Mouse (Mus musculus) limb, embryonic 13.5 days (tissue): ENCODE measurements at regions not wholly inside any gene's neighbourhood (a gene's known extent, or its start where the extent isn't known, plus 50 kb on each side); places are given as distances from the start of the nearest gene placed in this dataset.

Experiments used
- ATAC-seq: fragments of 200-750 bp; cut with Nextera tagmentation; 2 replicates; pipeline ENCODE4 v1.8.0; 2017; ENCODE audit warnings: low read depth, moderate number of reproducible peaks, moderate TSS enrichment; ENCODE audit not compliant: low FRiP score
- H3K27ac ChIP-seq: fragments of 300-500 bp; sonication (generic); 2 replicates; pipeline ENCODE4 v1.5.1; 2015; ENCODE audit warnings: inconsistent platforms, mild to moderate bottlenecking, moderate library complexity
- H3K27me3 ChIP-seq: fragments of 300-500 bp; sonication (generic); 2 replicates; pipeline ENCODE4 v1.6.1; 2015; ENCODE audit warnings: mild to moderate bottlenecking, inconsistent platforms
- H3K36me3 ChIP-seq: fragments of 300-500 bp; sonication (generic); 2 replicates; pipeline ENCODE4 v1.6.1; 2015; ENCODE audit warnings: inconsistent platforms, mild to moderate bottlenecking, moderate library complexity
- H3K4me1 ChIP-seq: fragments of 300-500 bp; sonication (generic); 2 replicates; pipeline ENCODE4 v1.6.1; 2015; ENCODE audit warnings: inconsistent platforms
- H3K4me2 ChIP-seq: fragments of 300-500 bp; sonication (generic); replicated peaks from 2 replicates; pipeline ENCODE4 v1.6.1; 2015; ENCODE audit warnings: inconsistent platforms, mild to moderate bottlenecking, moderate library complexity
- H3K4me3 ChIP-seq: fragments of 300-500 bp; sonication (generic); 2 replicates; pipeline ENCODE4 v1.5.1; 2015; ENCODE audit warnings: moderate library complexity, mild to moderate bottlenecking, inconsistent platforms
- H3K9ac ChIP-seq: fragments of 300-500 bp; sonication (generic); 2 replicates; pipeline ENCODE4 v1.6.1; 2015; ENCODE audit warnings: mild to moderate bottlenecking, inconsistent platforms
- H3K9me3 ChIP-seq: fragments of 300-500 bp; sonication (generic); 2 replicates; pipeline ENCODE4 v1.6.1; 2016; ENCODE audit warnings: inconsistent platforms
- WGBS: fragments of 180-500 bp; shearing (Covaris S2); methylation state at CpG from one replicate; pipeline ENCODE4 v1.1.7; 2015; 5-methylcytosine and 5-hydroxymethylcytosine counted together

DNA sequence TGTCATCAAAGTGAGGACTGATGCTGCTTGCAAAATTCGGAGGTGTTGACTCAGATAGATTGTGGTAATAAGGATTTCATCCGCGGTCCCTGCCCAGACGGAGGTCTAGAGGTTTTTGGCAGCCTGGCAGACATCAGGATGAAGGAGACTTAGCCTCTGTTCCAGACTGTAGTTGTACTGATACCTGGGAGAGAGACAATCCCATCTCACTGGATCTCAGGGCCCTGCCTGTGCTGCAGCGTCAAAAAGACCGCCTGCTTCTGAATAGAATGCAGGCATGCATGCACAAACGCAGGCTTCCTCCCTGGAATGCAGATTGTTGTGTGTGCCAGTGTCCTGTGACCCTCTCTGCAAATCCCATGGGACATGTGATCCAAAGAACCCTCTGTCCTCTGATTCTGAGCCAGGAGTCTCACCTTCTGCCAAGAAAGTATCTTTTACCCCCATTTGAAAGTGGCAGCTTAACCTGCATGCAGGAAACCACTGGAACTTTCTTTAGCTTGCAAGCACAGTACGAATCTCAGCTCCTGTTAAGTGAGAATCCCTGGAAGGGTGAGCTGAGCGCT is 155.2 kb downstream of the Syk start:
- Histone ChIP-seq H3K4me1 (peaks cover 20% of the 10 kb centered on the region), H3K36me3 (no peaks in the 10 kb centered on the region), H3K9me3 (no peaks in the 10 kb centered on the region), H3K9ac (no peak overlapping the region), H3K27me3 (peaks cover 22% of the 10 kb centered on the region; the same call in 1 of the 2 replicates), H3K4me2 (no peak overlapping the region), H3K27ac (no peak overlapping the region), H3K4me3 (no peak overlapping the region)
- WGBS, result 67% methylated on average over 9 of the region's 9 CpGs
- no peak for ATAC-seq

DNA sequence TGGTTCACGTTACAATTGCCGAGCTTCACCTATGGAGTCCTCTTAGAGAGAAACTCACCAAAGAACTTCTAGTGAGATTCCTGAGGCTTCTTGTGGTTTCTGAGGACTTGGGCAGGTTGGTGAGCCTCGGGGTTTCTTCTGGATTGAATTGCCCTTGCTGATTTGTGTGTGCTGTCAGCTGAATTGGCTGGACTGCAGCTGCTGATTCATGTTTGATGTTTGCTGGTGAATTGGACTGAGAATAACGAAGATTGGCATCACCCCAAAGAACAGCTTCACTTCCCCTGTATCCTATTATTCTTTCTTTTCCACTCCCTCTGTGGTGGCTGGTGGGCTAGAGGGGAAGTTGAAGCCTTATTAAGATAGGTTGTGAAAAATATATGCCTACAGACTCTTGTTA is 158.4 kb downstream of the Syk start:
- H3K27ac ChIP-seq, result no peak overlapping the region
- H3K36me3 ChIP-seq, result no peaks in the 10 kb centered on the region
- peaks cover 7% of the 10 kb centered on the region for H3K4me1 ChIP-seq
- H3K4me3 ChIP-seq, result no peak overlapping the region
- H3K9ac ChIP-seq, result no peak overlapping the region
- H3K27me3 ChIP-seq, result peaks cover 19% of the 10 kb centered on the region; the same call in 1 of the 2 replicates
- H3K9me3 ChIP-seq, result no peaks in the 10 kb centered on the region
- WGBS, result 81% methylated on average over 4 of the region's 4 CpGs
- no peak for ATAC-seq
- no peak overlapping the region for H3K4me2 ChIP-seq

DNA sequence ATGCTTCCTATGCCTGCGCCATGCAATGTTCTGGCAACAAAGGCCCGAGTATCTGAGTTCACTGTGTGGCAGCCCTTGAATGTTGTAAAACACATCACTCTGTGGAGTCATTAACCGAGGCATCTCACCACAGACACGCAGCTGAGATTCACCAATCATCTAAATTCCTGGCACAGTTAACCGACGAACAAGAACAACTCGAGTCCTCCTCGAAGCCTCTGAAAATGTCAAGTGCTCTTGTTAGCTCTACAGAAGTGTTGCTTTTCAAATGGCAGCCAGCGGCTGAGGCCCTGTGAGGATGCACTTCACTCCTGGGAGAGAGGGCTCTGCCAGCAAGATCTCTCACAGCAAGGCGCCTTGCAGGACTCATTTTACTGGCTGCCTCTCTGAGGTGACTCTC is 173.0 kb downstream of the Syk start:
- Histone ChIP-seq H3K9me3 (no peaks in the 10 kb centered on the region), H3K27me3 (no peaks in the 10 kb centered on the region; the same call in 1 of the 2 replicates), H3K4me3 (no peak overlapping the region), H3K36me3 (no peaks in the 10 kb centered on the region), H3K9ac (no peak overlapping the region), H3K4me1 (no peaks in the 10 kb centered on the region), H3K4me2 (no peak overlapping the region), H3K27ac (no peak overlapping the region)
- no peak for ATAC-seq
- 65% methylated on average over 10 of the region's 10 CpGs for WGBS

DNA sequence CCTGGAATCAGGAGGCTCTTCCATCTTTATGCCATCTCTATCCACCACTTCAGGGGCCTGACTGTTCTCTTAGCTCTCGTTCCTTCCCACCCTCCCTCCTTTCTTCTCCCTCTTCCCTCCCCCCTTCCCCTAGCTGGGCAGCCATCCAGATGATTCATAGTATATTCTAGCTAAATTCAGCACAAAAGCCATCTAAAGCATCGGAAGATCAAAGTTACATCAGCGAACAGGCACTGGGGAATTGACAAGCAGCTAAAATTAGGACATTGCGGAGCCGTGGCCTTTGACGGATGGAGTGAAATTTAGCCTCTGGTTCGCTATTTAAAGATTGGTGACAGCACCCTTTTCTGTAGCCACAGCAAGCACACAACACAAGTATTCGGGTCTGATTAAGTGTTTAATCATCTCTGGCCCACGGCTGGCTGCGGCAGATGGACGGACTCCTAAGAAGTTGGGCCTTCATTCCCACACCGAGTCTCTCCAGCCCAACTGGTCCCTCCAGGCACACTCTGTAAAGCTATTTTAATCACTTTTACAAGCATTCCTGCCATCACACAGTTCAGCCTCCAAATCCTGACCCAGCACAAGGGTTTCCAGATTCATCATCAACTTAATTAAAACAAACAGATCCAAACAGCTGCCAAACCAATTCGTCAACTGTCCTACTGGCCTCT is 163.8 kb downstream of the Auh start:
- no peaks in the 10 kb centered on the region for H3K27me3 ChIP-seq
- peaks cover 19% of the 10 kb centered on the region for H3K4me1 ChIP-seq
- peak overlapping the region; percentile 15; the same call in 1 of the 2 replicates for H3K27ac ChIP-seq
- no peaks in the 10 kb centered on the region for H3K36me3 ChIP-seq
- WGBS, result 6% methylated on average over 13 of the region's 13 CpGs
- ATAC-seq, result peak; percentile 82
- no peaks in the 10 kb centered on the region for H3K9me3 ChIP-seq
- peak overlapping the region; percentile 38 for H3K4me2 ChIP-seq
- no peak overlapping the region for H3K9ac ChIP-seq
- no peak overlapping the region for H3K4me3 ChIP-seq

DNA sequence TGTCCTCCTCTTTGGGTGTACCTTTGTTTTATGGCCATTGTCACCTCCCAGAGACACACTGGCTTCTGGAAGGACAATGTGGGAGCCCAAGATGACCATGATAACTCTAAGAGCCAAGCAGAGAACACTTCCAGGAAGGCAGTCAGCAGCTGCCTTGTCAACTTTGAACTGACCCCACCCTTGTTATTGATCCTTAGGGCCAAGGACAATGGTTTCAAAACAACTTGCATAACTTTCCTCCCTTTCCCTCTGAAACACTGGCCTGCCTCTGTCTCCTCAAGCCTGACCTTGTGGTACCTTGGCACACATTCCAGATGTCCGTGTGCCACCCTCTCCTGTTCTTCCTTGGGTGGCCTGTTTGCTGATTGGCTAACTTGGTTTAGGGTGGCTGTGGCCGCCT is 163.2 kb downstream of the Auh start:
- Histone ChIP-seq H3K4me1 (peaks cover 19% of the 10 kb centered on the region), H3K36me3 (no peaks in the 10 kb centered on the region), H3K9ac (no peak overlapping the region), H3K27me3 (no peaks in the 10 kb centered on the region), H3K9me3 (no peaks in the 10 kb centered on the region), H3K4me2 (peak overlapping the region; percentile 38; the same call in 1 of the 2 replicates), H3K27ac (no peak overlapping the region; the same call in 1 of the 2 replicates), H3K4me3 (no peak overlapping the region)
- WGBS, result 69% methylated on average over 2 of the region's 2 CpGs
- ATAC-seq, result no peak

DNA sequence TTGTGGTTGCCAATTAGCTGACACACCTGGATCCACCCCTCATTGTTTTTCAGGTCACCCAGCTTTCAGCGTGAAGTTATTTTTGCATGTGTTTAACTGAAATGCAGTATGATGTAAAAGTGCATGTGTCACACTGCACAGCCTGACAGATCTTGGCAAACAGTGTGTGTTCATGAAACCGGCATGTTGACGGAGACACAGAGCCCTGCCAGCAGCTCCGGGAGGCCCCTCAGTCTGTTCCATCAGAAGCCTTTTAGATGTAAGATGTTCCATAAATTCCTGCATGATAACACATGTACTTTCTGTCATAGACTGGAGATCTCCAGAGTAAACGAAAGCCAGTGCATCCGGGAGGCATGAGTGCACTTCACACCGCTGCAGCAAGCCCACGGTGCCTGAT is 159.5 kb downstream of the Auh start:
- 84% methylated on average over 8 of the region's 8 CpGs for WGBS
- Histone ChIP-seq H3K9me3 (no peaks in the 10 kb centered on the region), H3K27me3 (no peaks in the 10 kb centered on the region), H3K4me1 (peaks cover 16% of the 10 kb centered on the region), H3K36me3 (no peaks in the 10 kb centered on the region), H3K9ac (no peak overlapping the region), H3K27ac (no peak overlapping the region), H3K4me3 (no peak overlapping the region), H3K4me2 (no peak overlapping the region)
- ATAC-seq, result no peak

DNA sequence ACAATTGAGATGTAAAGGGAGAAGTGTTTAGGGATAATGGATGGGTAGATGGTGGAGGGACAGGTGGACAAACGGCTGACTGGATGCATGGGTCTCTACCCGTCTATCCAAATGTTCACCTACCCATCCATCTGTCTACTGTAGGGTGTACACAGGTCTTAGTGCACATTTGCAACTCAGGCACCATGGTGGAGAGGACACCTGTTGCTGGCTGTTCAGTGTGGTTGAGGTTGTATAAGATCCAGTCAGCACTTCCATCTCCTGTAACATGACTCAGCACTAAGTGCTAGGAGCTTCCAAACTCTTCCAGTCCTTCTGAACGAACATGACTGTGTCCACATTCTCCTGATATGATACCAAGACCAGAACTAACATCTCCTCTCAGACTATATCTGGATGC is 158.0 kb downstream of the Auh start:
- no peak overlapping the region for H3K4me2 ChIP-seq
- H3K9me3 ChIP-seq, result no peaks in the 10 kb centered on the region
- no peak for ATAC-seq
- no peak overlapping the region for H3K4me3 ChIP-seq
- no peak overlapping the region for H3K27ac ChIP-seq
- H3K27me3 ChIP-seq, result no peaks in the 10 kb centered on the region
- 90% methylated on average over 3 of the region's 3 CpGs for WGBS
- H3K4me1 ChIP-seq, result peaks cover under 1% of the 10 kb centered on the region; the same call in 1 of the 2 replicates
- H3K36me3 ChIP-seq, result no peaks in the 10 kb centered on the region
- H3K9ac ChIP-seq, result no peak overlapping the region

DNA sequence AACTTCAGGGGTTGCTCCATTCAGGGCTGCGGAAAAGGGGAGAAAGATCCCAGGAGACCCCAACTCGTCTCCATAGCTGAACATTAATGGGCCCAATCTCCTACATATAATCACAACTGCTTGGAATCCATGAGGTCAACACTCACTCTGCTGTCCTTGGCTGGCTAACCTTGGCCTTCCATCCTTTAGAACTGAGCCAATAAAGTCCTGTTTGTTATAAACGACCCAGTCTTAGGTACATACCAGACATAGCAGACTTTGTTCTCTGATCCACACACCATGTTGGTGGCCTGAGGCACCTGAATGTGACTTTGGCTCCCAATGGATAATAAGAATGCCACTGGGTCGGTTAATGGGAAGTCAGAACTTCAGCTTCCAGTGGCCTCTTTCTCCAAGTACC is 157.4 kb downstream of the Auh start:
- 70% methylated on average over 4 of the region's 4 CpGs for WGBS
- ATAC-seq, result no peak

DNA sequence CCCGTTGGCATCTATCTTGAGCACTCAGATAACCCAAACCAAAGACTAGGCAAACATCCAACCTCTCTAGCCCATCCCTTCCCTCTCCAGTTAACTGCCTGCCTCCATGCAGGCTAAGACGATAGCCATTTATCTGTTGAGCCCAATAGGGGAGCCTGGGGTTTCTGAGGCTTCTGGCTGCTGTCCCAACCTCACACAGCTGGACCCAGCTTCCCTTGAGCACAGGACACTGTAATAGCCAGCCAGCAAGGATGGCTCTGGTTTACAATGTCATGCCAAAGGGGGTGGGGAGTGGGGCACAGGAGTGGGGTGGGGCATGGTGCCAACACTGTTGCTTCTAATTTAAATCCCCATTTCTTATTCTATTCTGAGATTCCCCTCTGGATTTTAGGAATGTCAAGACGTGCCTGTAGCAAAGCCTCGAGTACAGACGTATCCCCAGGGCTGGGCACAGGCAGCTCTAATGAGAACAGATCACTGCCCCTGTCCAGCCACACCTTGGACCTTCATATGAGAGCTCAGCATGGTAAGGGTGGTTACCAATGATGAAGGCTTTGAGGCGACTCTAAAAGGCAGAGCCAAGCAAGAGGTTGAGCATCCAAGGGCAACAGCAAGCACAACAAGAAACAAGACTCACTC is 152.0 kb downstream of the Auh start:
- H3K36me3 ChIP-seq, result no peaks in the 10 kb centered on the region
- ATAC-seq, result peak; percentile 61; the same call in 1 of the 2 replicates
- no peak overlapping the region for H3K9ac ChIP-seq
- peaks cover 20% of the 10 kb centered on the region for H3K4me1 ChIP-seq
- H3K4me3 ChIP-seq, result no peak overlapping the region
- no peak overlapping the region for H3K4me2 ChIP-seq
- 58% methylated on average over 6 of the region's 6 CpGs for WGBS
- no peaks in the 10 kb centered on the region for H3K9me3 ChIP-seq
- no peaks in the 10 kb centered on the region for H3K27me3 ChIP-seq
- no peak overlapping the region for H3K27ac ChIP-seq

More for the DNA sequence above, 157.4 kb downstream of the Auh start:
- Histone ChIP-seq H3K27me3 (no peaks in the 10 kb centered on the region), H3K9me3 (no peaks in the 10 kb centered on the region), H3K36me3 (no peaks in the 10 kb centered on the region), H3K4me1 (peaks cover 2% of the 10 kb centered on the region; the same call in 1 of the 2 replicates), H3K9ac (no peak overlapping the region), H3K4me3 (no peak overlapping the region), H3K27ac (no peak overlapping the region), H3K4me2 (no peak overlapping the region)

DNA sequence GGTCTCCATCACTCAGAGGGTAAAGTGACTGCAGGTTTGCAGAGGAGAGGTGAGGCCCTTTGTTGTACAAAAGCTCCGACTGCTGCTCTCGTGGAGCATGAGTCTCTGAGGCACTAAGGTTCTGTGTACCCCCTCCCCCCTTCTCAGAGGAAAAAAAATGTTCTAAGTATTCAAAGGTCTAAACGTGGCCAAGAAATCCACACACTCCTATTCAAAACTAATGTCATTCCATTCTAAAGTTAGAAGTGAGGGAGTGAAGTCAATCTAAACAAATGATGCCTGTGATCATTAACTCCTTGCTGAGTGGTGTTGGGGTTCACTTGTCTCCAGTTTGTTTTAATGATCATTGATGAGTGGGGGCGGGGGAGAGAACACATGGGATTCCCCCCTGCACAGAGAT is 150.6 kb downstream of the Auh start:
- H3K9me3 ChIP-seq, result no peaks in the 10 kb centered on the region
- H3K4me1 ChIP-seq, result peaks cover 20% of the 10 kb centered on the region
- H3K4me3 ChIP-seq, result no peak overlapping the region
- no peaks in the 10 kb centered on the region for H3K27me3 ChIP-seq
- H3K9ac ChIP-seq, result no peak overlapping the region
- ATAC-seq, result no peak
- no peak overlapping the region for H3K4me2 ChIP-seq
- 30% methylated on average over 4 of the region's 4 CpGs for WGBS
- peak overlapping the region; percentile 58; the same call in 1 of the 2 replicates for H3K27ac ChIP-seq
- no peaks in the 10 kb centered on the region for H3K36me3 ChIP-seq
